Mouse (Mus musculus): ENCODE measurements around the gene Cerkl.

Cerkl gene

DNA sequence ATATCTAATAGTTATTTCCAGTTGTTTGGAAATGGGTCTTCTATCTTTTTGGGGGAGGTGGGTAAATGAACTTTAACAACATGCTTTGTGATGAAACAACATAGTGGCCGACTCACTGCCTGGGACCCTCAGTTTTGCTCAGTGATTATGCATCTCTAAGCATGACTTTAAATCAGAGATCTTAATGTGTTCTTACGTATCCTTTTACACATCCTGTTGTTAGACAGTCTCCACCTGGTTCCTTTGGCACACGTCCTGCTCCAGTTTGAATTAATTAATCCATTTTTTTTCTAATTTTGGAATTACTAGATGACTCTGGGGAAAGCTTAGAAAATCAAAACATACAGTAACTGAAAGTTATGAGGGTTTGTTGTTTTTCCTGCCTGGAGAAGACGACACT, 144.1 kb downstream of the Cerkl start:
- DNase-seq (ENCODE audit: low spot score) = no peak

DNA sequence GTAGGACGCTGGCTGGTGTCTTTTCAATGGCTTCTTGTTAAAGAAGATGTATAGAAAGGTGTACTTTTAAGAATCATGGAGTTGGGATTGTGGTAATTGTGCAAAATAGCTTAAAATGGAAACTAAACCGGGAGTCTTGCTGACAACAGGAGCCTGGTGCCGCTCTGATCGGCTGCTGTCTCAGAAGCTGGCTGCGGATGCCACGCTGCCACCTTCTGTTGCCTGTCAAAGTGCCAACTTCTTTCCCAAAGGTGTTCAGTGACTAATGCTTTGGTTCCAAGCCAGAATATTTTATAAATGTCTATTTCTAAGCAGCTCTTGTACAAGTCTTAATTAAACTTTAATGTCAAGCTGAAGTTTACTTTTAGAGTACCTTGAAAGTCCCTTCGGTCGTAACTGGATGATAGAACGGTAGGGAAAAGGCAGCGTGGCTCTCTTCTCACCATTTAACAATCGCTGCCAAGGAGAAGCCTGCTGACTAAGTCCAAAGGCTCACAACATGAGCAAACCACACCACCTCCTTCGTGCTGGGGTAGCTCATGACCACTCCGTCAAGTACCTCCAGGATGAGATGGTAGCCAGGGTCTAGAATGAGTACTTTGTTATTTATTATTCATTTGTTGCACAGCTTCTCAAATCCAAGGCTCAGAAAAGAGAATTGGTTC, 147.0 kb downstream of the Cerkl start:
- no peak for DNase-seq (ENCODE audit: low spot score)

DNA sequence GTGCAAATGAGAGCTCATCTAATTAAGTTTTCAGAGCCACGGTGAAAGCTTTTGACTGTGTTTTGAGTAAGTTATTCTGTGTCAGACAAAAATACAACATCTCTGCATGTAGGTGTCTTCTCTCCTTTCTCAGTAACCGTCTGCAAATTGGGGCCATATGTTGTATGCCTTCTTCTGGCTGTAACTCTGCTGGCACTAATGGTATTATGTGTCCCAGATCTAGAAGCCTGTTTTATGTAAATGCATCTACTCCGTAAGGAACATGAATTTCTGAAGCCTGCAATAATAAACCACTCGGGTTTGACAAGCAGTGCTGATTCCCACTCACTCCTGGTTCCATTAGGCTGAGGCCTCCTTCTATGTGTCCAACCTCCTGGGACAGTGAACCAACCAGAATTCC, 149.0 kb downstream of the Cerkl start:
- DNase-seq (ENCODE audit: low spot score) = no peak

DNA sequence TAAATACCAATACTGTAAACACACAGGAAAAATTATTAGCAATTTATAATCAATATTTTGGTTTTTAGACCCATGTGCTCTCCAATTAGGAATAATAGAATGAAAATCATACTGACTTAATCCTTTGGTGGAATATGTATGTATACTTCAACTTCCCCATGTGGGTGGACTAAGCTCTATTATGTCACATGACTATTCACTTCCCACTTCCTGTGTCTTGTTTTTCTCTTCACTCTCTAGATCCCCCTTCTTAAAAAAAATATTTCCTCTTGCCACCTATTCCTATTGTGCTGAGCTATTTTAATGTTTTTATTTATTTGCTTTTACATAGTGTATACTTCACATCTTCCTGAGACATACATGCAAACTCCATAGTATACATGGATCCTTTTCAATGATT, 154.2 kb downstream of the Cerkl start:
- DNase-seq (ENCODE audit: low spot score) = no peak

DNA sequence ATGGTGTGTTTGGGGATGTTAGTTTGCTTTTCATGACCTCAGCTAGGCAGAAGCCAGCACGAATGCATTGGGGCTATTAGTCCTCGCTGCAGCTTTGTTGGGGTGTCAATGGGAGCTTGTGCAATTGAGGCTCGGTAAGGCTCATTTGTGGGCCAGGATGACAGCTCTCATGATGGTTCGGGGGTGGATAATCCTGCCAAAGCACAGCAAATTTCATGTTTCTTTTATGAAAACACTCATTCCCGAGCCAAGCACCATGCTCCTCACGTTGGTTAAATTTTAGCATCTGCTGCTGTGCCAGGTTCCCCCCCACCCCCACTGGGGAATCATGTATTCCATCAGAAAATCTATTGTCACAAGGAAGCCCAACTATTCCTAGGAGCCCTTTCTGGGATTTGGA, 164.2 kb downstream of the Cerkl start:
- DNase-seq (ENCODE audit: low spot score) = no peak

DNA sequence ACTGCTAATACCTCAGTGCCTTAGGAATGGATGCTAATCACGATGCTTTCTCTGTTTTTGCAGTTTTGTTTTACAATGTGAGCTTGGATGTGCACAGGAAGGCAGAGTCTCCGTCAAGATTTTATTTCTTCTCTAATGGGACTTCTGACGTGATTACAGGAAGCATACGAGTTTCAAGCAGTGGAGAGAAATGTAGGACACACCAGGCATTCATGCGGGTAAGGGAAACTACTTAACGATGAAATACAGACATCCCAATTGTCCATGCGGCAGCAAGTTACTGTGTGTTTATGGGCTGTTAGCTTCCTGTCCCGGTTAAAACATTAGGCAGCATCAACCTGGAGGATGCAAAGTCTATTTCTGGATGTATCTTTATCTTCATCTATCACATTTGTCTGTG, 164.7 kb downstream of the Cerkl start:
- no peak for DNase-seq (ENCODE audit: low spot score)

DNA sequence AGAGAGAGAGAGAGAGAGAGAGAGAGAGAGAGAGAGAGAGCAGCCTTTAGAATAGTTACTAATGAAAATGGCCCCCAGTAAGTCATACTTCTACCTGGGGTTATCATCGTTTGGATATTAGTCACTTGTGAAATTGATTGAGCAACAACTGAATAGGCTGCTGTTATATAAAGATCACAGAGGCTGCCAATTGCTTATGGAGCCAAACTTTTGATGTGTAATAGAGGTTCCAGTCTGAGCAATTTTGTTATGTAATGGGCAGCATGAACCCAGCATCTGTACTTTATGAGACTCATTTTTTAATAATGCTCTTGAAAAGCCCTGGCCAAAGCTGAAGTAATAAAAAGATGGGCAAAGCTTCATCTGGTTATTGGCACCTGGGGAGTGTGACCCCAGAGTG, 166.4 kb downstream of the Cerkl start:
- DNase-seq (ENCODE audit: low spot score) = no peak

DNA sequence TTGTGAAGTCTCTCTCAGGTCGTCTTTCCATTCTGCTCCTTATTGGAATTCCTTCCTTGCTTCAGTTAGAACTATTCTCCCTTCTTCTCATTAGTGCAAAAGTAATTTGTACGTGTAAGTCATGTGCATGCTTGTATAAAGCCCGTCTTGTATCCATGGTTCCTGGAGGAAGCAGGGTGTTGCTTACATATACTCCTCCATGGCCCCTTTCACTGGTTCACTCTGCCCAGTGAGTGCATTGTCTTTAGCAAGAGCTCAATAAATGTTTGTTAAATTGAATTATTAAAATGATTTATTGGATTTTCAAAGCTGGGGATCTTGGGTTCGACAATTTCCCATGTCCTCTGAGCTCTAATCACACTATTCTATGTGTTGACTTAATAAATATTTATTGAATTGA, 172.4 kb downstream of the Cerkl start:
- DNase-seq (ENCODE audit: low spot score) = no peak
